Mouse (Mus musculus) spleen, postnatal 4 days (tissue): ENCODE results near the gene Vmn1r157.
"Not testable (repeated sequence)": the region's sequence is repeated elsewhere in the genome, so short reads cannot be mapped to it uniquely, and the experiment has no call there.

Source experiments
- DNase-seq, 2 experiments: peaks; one replicate each; pipeline ENCODE4 v3.0.0; 2022; ENCODE audit warnings: low spot score in 2 of 2

The Vmn1r157 gene

DNA sequence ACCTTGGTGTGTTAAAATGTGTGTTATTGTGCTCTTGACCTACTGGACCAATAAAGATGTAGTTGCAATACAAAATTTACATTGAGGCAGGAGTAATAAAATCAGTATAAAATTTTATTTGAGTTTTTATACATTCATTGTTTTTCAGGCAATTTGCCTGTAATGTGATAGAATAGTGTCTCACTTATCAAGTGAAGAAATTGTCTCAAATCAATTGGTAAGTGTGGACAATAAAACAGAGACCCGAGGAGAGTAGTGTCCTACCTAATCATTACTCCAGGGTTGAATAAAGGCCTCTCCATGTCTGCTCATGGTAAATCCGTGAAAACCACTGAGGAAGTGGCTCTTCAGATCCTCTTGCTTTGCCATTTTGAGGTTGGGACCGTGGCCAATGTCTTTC, at the start of gene Vmn1r157:
Gene Vmn1r157, plus strand, starts transcription at position 301 of the 400 bp plus-strand sequence.
- DNase-seq, result not testable (repeated sequence)

DNA sequence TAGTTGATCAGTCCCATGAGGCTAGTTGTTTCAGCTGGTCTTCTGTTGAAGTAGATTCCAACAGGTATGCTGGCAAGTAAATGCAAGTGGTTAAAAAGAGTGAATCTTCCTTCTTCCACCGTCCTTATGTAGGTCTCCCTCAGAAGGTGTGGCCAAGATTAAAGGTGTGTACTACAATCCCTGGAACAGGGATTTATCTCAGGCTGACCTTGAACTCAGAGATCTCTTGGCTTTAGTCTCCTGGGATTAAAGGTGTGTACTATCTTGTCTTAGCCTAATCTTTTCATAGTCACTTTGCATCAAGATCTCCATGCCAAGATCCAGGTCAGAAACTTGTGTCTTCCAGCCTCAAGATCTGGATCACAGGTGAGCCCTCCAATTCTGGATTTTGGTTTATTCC, 41.9 kb upstream of the Vmn1r157 start, which contains the start of gene Gm4567:
Gene Gm4567, minus strand, starts transcription at position 101 of the 400 bp plus-strand sequence.
- not testable (repeated sequence) for DNase-seq

DNA sequence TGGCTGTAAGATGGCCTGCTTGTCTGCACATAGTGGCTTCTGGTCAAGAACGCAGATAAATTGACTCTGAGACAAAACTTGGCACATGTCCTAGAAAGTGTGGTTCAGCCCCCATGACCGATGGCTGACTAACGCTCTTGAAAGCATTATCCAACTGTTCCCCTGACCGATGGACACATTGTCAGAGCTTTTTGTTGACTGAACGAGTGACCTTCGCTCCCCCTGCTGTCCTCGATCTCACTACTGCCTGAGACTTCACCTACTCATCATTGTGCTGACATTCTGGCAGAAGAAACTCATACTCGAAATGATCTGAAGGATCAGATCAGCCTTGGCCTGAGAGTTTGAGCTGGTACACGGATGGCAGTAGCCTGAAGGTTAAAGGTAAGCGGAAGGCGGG, 14.5 kb downstream of the Vmn1r157 start:
- not testable (repeated sequence) for DNase-seq

DNA sequence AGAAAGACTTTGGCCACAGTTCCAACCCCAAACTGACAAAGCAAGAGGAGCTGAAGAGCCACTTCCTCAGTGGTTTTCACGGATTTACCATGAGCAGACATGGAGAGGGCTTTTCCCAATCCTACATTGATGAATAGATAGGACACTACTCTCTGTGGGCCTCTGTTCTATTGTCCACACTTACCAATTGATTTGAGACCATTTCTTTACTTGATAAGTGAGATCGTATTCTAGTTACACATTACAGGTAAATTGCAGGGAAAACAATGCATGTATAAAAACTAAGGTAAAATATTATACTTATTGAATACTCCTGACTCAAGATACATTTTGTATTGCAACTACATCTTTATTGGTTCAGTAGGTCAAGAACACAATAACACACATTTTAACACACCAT, 29.2 kb downstream of the Vmn1r157 start, which contains the start of gene Vmn1r158:
Gene Vmn1r158, minus strand, starts transcription at position 101 of the 400 bp plus-strand sequence.
- not testable (repeated sequence) for DNase-seq
